ENCODE assay signal across 15 mouse cellular contexts in genomic region chr5:126599561-126599960, GRCm38 (mm10).
"Had no signal": no experiment of that assay in that cellular context is flagged by ENCODE, and none has a peak within 500 bp of the region (broad histone marks: within the 10 kb centered on the region; RNA-seq: fewer than 3 reads in every experiment).

No protein-coding gene starts in this region.

- H3K36me3 ChIP-seq: liver, embryonic 13.5 days; midbrain, embryonic 12.5 days; neural tube, embryonic 12.5 days; neural tube, embryonic 15.5 days had no signal

- DNase-seq: kidney, postnatal 25 days; layer of hippocampus, adult 9-11 months; layer of hippocampus, postnatal 36 days; liver, embryonic 13.5 days; lung, adult 2 months; lung, postnatal 14 days; lung, postnatal 4 days; thymus, adult 18-20 months; thymus, postnatal 4 days had no signal

- H3K9ac ChIP-seq: liver, embryonic 13.5 days; midbrain, embryonic 12.5 days; neural tube, embryonic 12.5 days; neural tube, embryonic 15.5 days had no signal

- H3K27ac ChIP-seq: kidney, postnatal 0 days; layer of hippocampus, adult 2 months; left cerebral cortex, adult 2 months; liver, embryonic 13.5 days; midbrain, embryonic 12.5 days; neural tube, embryonic 12.5 days; neural tube, embryonic 15.5 days had no signal

- H3K4me2 ChIP-seq: liver, embryonic 13.5 days; midbrain, embryonic 12.5 days; neural tube, embryonic 12.5 days; neural tube, embryonic 15.5 days had no signal

- H3K4me1 ChIP-seq: liver, embryonic 13.5 days; midbrain, embryonic 12.5 days; neural tube, embryonic 12.5 days had no signal

- H3K27me3 ChIP-seq: liver, embryonic 13.5 days; midbrain, embryonic 12.5 days; neural tube, embryonic 12.5 days; neural tube, embryonic 15.5 days had no signal

- H3K9me3 ChIP-seq: midbrain, embryonic 12.5 days; neural tube, embryonic 15.5 days had no signal

- H3K4me3 ChIP-seq: layer of hippocampus, adult 2 months; left cerebral cortex, adult 2 months; liver, embryonic 13.5 days; midbrain, embryonic 12.5 days; neural tube, embryonic 12.5 days; neural tube, embryonic 15.5 days had no signal
